Mouse (Mus musculus) neural tube, embryonic 15.5 days (tissue): Measurements from ENCODE around the gene Cebpg. TPM values are rescaled to one million over a fixed set of nuclear protein-coding genes. Genes with fewer than 3 reads are reported as not detected.

Experiments
- ATAC-seq: fragments of 200-750 bp; cut with Nextera tagmentation; 2 replicates; pipeline ENCODE4 v1.8.0; 2017; ENCODE audit warnings: mild to moderate bottlenecking, moderate TSS enrichment, moderate library complexity; ENCODE audit not compliant: low FRiP score
- H3K27ac ChIP-seq: fragments of 300-500 bp; sonication (generic); replicated peaks from 2 replicates; pipeline ENCODE4 v1.5.1; 2015; ENCODE audit warnings: mild to moderate bottlenecking, inconsistent platforms
- H3K27me3 ChIP-seq: fragments of 300-500 bp; sonication (generic); replicated peaks from 2 replicates; pipeline ENCODE4 v1.6.1; 2015; ENCODE audit warnings: inconsistent platforms
- H3K36me3 ChIP-seq: fragments of 300-500 bp; sonication (generic); 2 replicates; pipeline ENCODE4 v1.6.1; 2015; ENCODE audit warnings: inconsistent platforms
- H3K4me1 ChIP-seq: fragments of 300-500 bp; sonication (generic); 2 replicates; pipeline ENCODE4 v1.6.1; 2015; ENCODE audit warnings: inconsistent platforms
- H3K4me2 ChIP-seq: fragments of 300-500 bp; sonication (generic); 2 replicates; pipeline ENCODE4 v1.6.1; 2015; ENCODE audit warnings: inconsistent platforms, mild to moderate bottlenecking, moderate library complexity
- H3K4me3 ChIP-seq: fragments of 300-500 bp; sonication (generic); replicated peaks from 2 replicates; pipeline ENCODE4 v1.5.1; 2015; ENCODE audit warnings: mild to moderate bottlenecking, inconsistent platforms
- H3K9ac ChIP-seq: fragments of 300-500 bp; sonication (generic); replicated peaks from 2 replicates; pipeline ENCODE4 v1.6.1; 2015; ENCODE audit warnings: mild to moderate bottlenecking, inconsistent platforms
- H3K9me3 ChIP-seq: fragments of 300-500 bp; sonication (generic); replicated peaks from 2 replicates; pipeline ENCODE4 v1.6.1; 2016; ENCODE audit warnings: inconsistent platforms
- WGBS: fragments of 180-500 bp; shearing (Covaris S2); methylation state at CpG from one replicate; pipeline ENCODE4 v1.1.7; 2015; ENCODE audit warnings: mixed read lengths; 5-methylcytosine and 5-hydroxymethylcytosine counted together
- polyA plus RNA-seq: library from polyadenylated mRNA; unstranded; fragments of >200 nt; fragmentation: Nextera tagmentation; extraction: Ambion mirVana; gene quantifications from 2 replicates; pipeline ENCODE4 v1.2.1, GENCODE M21; 2015

The Cebpg gene
- polyA plus RNA-seq: 27.5 and 29.5 TPM in 2 replicates

GRCm38 (mm10) chr7:35056436-35056864 lies at the start of gene Cebpg:
Gene Cebpg (minus strand): TSS chr7:35056573.
- Histone ChIP-seq H3K9me3 (no peaks in the 10 kb centered on the region), H3K9ac (peak within 1 kb of the TSS; percentile 74), H3K4me2 (peak within 1 kb of the TSS; percentile 81), H3K4me3 (peak within 1 kb of the TSS; percentile 63), H3K4me1 (peaks cover 26% of the 10 kb centered on the region), H3K27ac (peak within 1 kb of the TSS; percentile 93), H3K36me3 (no peaks in the 10 kb centered on the region), H3K27me3 (no peaks in the 10 kb centered on the region)
- ATAC-seq: peak; percentile 99
- 1% methylated on average over 52 of the region's 53 CpGs for WGBS

- no peaks in the 10 kb centered on the region for H3K9me3 ChIP-seq
- H3K9ac ChIP-seq: no peak overlapping the region
- H3K27ac ChIP-seq: no peak overlapping the region
- no peak for ATAC-seq
- no peaks in the 10 kb centered on the region for H3K36me3 ChIP-seq
- WGBS: 87% methylated on average over 4 of the region's 4 CpGs
- no peaks in the 10 kb centered on the region for H3K4me1 ChIP-seq
- H3K4me2 ChIP-seq: no peak overlapping the region
- no peaks in the 10 kb centered on the region for H3K27me3 ChIP-seq
- H3K4me3 ChIP-seq: no peak overlapping the region
These were observed 43.2 kb upstream of the Cebpg start for GRCm38 (mm10) chr7:35099528-35099927.

GRCm38 (mm10) chr7:35098777-35099176 lies 42.4 kb upstream of the Cebpg start:
- H3K4me3 ChIP-seq: no peak overlapping the region
- WGBS: 80% methylated on average over 4 of the region's 4 CpGs
- H3K36me3 ChIP-seq: no peaks in the 10 kb centered on the region
- H3K9ac ChIP-seq: no peak overlapping the region
- no peaks in the 10 kb centered on the region for H3K4me1 ChIP-seq
- no peak overlapping the region for H3K27ac ChIP-seq
- H3K27me3 ChIP-seq: no peaks in the 10 kb centered on the region
- no peak overlapping the region for H3K4me2 ChIP-seq
- H3K9me3 ChIP-seq: no peaks in the 10 kb centered on the region
- ATAC-seq: no peak

- WGBS: 83% methylated on average over 9 of the region's 9 CpGs
- no peaks in the 10 kb centered on the region for H3K27me3 ChIP-seq
- no peak overlapping the region for H3K4me2 ChIP-seq
- H3K27ac ChIP-seq: no peak overlapping the region
- no peak for ATAC-seq
- no peak overlapping the region for H3K9ac ChIP-seq
- H3K4me3 ChIP-seq: no peak overlapping the region
- H3K4me1 ChIP-seq: no peaks in the 10 kb centered on the region
- H3K36me3 ChIP-seq: no peaks in the 10 kb centered on the region
- H3K9me3 ChIP-seq: no peaks in the 10 kb centered on the region
These were observed 38.8 kb upstream of the Cebpg start for GRCm38 (mm10) chr7:35094975-35095678.

- no peak overlapping the region for H3K4me2 ChIP-seq
- 84% methylated on average over 5 of the region's 5 CpGs for WGBS
- no peaks in the 10 kb centered on the region for H3K9me3 ChIP-seq
- no peak overlapping the region for H3K4me3 ChIP-seq
- H3K27ac ChIP-seq: no peak overlapping the region
- H3K27me3 ChIP-seq: no peaks in the 10 kb centered on the region
- no peak overlapping the region for H3K9ac ChIP-seq
- no peak for ATAC-seq
- peaks cover 19% of the 10 kb centered on the region for H3K4me1 ChIP-seq
- no peaks in the 10 kb centered on the region for H3K36me3 ChIP-seq
These were observed 34.2 kb upstream of the Cebpg start for GRCm38 (mm10) chr7:35090550-35090949.

- 0 out of 2 replicates have a peak overlapping the region, but pooled peaks have one; percentile 20 for H3K9ac ChIP-seq
- WGBS: 1% methylated on average over 21 of the region's 21 CpGs
- H3K4me1 ChIP-seq: peaks cover 23% of the 10 kb centered on the region
- no peaks in the 10 kb centered on the region for H3K36me3 ChIP-seq
- H3K27me3 ChIP-seq: no peaks in the 10 kb centered on the region
- no peak overlapping the region for H3K27ac ChIP-seq
- ATAC-seq: peak; percentile 75
- peak overlapping the region; percentile 20 for H3K4me3 ChIP-seq
- H3K9me3 ChIP-seq: no peaks in the 10 kb centered on the region
- H3K4me2 ChIP-seq: peak overlapping the region; percentile 60
These were observed 30.0 kb upstream of the Cebpg start for GRCm38 (mm10) chr7:35086271-35086861.

- Histone ChIP-seq H3K27ac (no peak overlapping the region), H3K9ac (no peak overlapping the region), H3K27me3 (no peaks in the 10 kb centered on the region), H3K9me3 (no peaks in the 10 kb centered on the region), H3K36me3 (no peaks in the 10 kb centered on the region), H3K4me1 (peaks cover 23% of the 10 kb centered on the region), H3K4me3 (no peak overlapping the region), H3K4me2 (no peak overlapping the region)
- ATAC-seq: no peak
- 80% methylated on average over 12 of the region's 12 CpGs for WGBS
These were observed 28.4 kb upstream of the Cebpg start for GRCm38 (mm10) chr7:35084565-35085360.

- WGBS: 81% methylated on average over 9 of the region's 9 CpGs
- no peak overlapping the region for H3K27ac ChIP-seq
- no peaks in the 10 kb centered on the region for H3K36me3 ChIP-seq
- no peaks in the 10 kb centered on the region for H3K27me3 ChIP-seq
- peaks cover 12% of the 10 kb centered on the region for H3K4me1 ChIP-seq
- H3K4me3 ChIP-seq: no peak overlapping the region
- no peak overlapping the region for H3K9ac ChIP-seq
- no peak for ATAC-seq
- H3K9me3 ChIP-seq: no peaks in the 10 kb centered on the region
- H3K4me2 ChIP-seq: no peak overlapping the region
These were observed 25.2 kb upstream of the Cebpg start for GRCm38 (mm10) chr7:35081406-35082104.

- no peak overlapping the region for H3K4me2 ChIP-seq
- H3K9ac ChIP-seq: no peak overlapping the region
- no peaks in the 10 kb centered on the region for H3K36me3 ChIP-seq
These were observed 24.5 kb upstream of the Cebpg start for GRCm38 (mm10) chr7:35080843-35081338.

GRCm38 (mm10) chr7:35076645-35077044 lies 20.3 kb upstream of the Cebpg start:
- WGBS: 50% methylated on average over 5 of the region's 5 CpGs

More at GRCm38 (mm10) chr7:35080843-35081338, 24.5 kb upstream of the Cebpg start:
- WGBS: 58% methylated on average over 10 of the region's 10 CpGs
- H3K27me3 ChIP-seq: no peaks in the 10 kb centered on the region
- H3K27ac ChIP-seq: no peak overlapping the region
- no peak overlapping the region for H3K4me3 ChIP-seq
- H3K9me3 ChIP-seq: no peaks in the 10 kb centered on the region
- ATAC-seq: no peak
- peaks cover 6% of the 10 kb centered on the region for H3K4me1 ChIP-seq

GRCm38 (mm10) chr7:35066640-35067212 lies 10.4 kb upstream of the Cebpg start:
- Histone ChIP-seq H3K4me3 (no peak overlapping the region), H3K4me1 (no peaks in the 10 kb centered on the region), H3K27me3 (no peaks in the 10 kb centered on the region), H3K27ac (no peak overlapping the region), H3K4me2 (no peak overlapping the region), H3K9ac (no peak overlapping the region), H3K36me3 (no peaks in the 10 kb centered on the region), H3K9me3 (no peaks in the 10 kb centered on the region)
- ATAC-seq: 0 out of 2 replicates have a peak, but pooled peaks have one; percentile 24
- WGBS: 38% methylated on average over 8 of the region's 8 CpGs

More at GRCm38 (mm10) chr7:35076645-35077044, 20.3 kb upstream of the Cebpg start:
- H3K27me3 ChIP-seq: no peaks in the 10 kb centered on the region
- no peak overlapping the region for H3K4me2 ChIP-seq
- H3K4me1 ChIP-seq: no peaks in the 10 kb centered on the region
- no peaks in the 10 kb centered on the region for H3K9me3 ChIP-seq
- ATAC-seq: no peak
- no peak overlapping the region for H3K27ac ChIP-seq
- no peaks in the 10 kb centered on the region for H3K36me3 ChIP-seq
- H3K9ac ChIP-seq: no peak overlapping the region
- no peak overlapping the region for H3K4me3 ChIP-seq
